In genomic region chr2:60056043-60056442, GRCm38 (mm10) we compare ENCODE assay signal across 12 mouse cellular contexts.
A peak's percentile ranks its signal among the peaks of the same experiment; 100 is the strongest.
DNase-seq lines count a peak whose midpoint lies in the region; ATAC-seq and TF ChIP-seq lines count a peak whose summit lies in the region.
"Had no signal": no experiment of that assay in that cellular context is flagged by ENCODE, and none has a peak within 500 bp of the region (broad histone marks: within the 10 kb centered on the region; RNA-seq: fewer than 3 reads in every experiment).

No protein-coding gene starts in this region.

- no peaks in the 10 kb centered on the region for H3K9me3 ChIP-seq in forebrain, embryonic 12.5 days
- no peaks in the 10 kb centered on the region for H3K9me3 ChIP-seq in forebrain, embryonic 11.5 days (ENCODE audit: control insufficient read depth, low read length)
- no peaks in the 10 kb centered on the region for H3K9me3 ChIP-seq in intestine, embryonic 15.5 days
- H3K9me3 ChIP-seq in intestine, postnatal 0 days (ENCODE audit: control insufficient read depth), result no peaks in the 10 kb centered on the region
- H3K9me3 ChIP-seq: limb, embryonic 13.5 days; neural tube, embryonic 15.5 days had no signal

- no peaks in the 10 kb centered on the region for H3K36me3 ChIP-seq in forebrain, embryonic 12.5 days (replicated peaks)
- H3K36me3 ChIP-seq in forebrain, embryonic 11.5 days (ENCODE audit: control insufficient read depth, insufficient read depth, low read length), result no peaks in the 10 kb centered on the region
- no peaks in the 10 kb centered on the region for H3K36me3 ChIP-seq in intestine, embryonic 15.5 days
- H3K36me3 ChIP-seq in intestine, postnatal 0 days (ENCODE audit: control insufficient read depth, insufficient read depth), result no peaks in the 10 kb centered on the region
- H3K36me3 ChIP-seq: limb, embryonic 13.5 days; neural tube, embryonic 15.5 days had no signal

- H3K4me2 ChIP-seq in forebrain, embryonic 12.5 days, result no peak overlapping the region
- no peak overlapping the region for H3K4me2 ChIP-seq in forebrain, embryonic 11.5 days (ENCODE audit: low read depth, low read length, severe bottlenecking)
- H3K4me2 ChIP-seq in intestine, embryonic 15.5 days (replicated peaks), result no peak overlapping the region
- H3K4me2 ChIP-seq in intestine, postnatal 0 days (replicated peaks; ENCODE audit: low read depth), result no peak overlapping the region
- H3K4me2 ChIP-seq: limb, embryonic 13.5 days; neural tube, embryonic 15.5 days had no signal

- H3K4me1 ChIP-seq in forebrain, embryonic 12.5 days, result peaks cover 29% of the 10 kb centered on the region
- peaks cover 6% of the 10 kb centered on the region; the same call in 1 of the 2 replicates for H3K4me1 ChIP-seq in forebrain, embryonic 11.5 days (replicated peaks; ENCODE audit: control insufficient read depth, insufficient read depth, low read length)
- peaks cover 6% of the 10 kb centered on the region for H3K4me1 ChIP-seq in intestine, embryonic 15.5 days (replicated peaks)
- no peaks in the 10 kb centered on the region; the same call in none of the 2 replicates for H3K4me1 ChIP-seq in intestine, postnatal 0 days (replicated peaks; ENCODE audit: control insufficient read depth, insufficient read depth, low read length)

- H3K27ac ChIP-seq in forebrain, embryonic 12.5 days, result 0 out of 2 replicates have a peak overlapping the region, but pooled peaks have one; percentile 50
- no peak overlapping the region for H3K27ac ChIP-seq in forebrain, embryonic 11.5 days (ENCODE audit: low read depth, low read length)
- 0 out of 2 replicates have a peak overlapping the region, but pooled peaks have one; percentile 22 for H3K27ac ChIP-seq in intestine, embryonic 15.5 days
- no peak overlapping the region for H3K27ac ChIP-seq in intestine, postnatal 0 days (ENCODE audit: low read depth, low read length)
- H3K27ac ChIP-seq: hindbrain, postnatal 0 days; limb, embryonic 13.5 days; neural tube, embryonic 15.5 days had no signal

- H3K27me3 ChIP-seq in forebrain, embryonic 12.5 days, result no peaks in the 10 kb centered on the region
- no peaks in the 10 kb centered on the region for H3K27me3 ChIP-seq in forebrain, embryonic 11.5 days (ENCODE audit: control insufficient read depth, insufficient read depth, low read length)
- no peaks in the 10 kb centered on the region for H3K27me3 ChIP-seq in intestine, embryonic 15.5 days (replicated peaks)
- no peaks in the 10 kb centered on the region for H3K27me3 ChIP-seq in intestine, postnatal 0 days (replicated peaks; ENCODE audit: control insufficient read depth, insufficient read depth, low read length)
- H3K27me3 ChIP-seq: limb, embryonic 13.5 days; neural tube, embryonic 15.5 days had no signal

- H3K4me3 ChIP-seq in forebrain, embryonic 12.5 days (replicated peaks), result no peak overlapping the region
- no peak overlapping the region for H3K4me3 ChIP-seq in forebrain, embryonic 11.5 days (ENCODE audit: low read depth, low read length)
- H3K4me3 ChIP-seq in intestine, embryonic 15.5 days (replicated peaks), result no peak overlapping the region
- no peak overlapping the region for H3K4me3 ChIP-seq in intestine, postnatal 0 days (ENCODE audit: low read depth, low read length)
- H3K4me3 ChIP-seq: limb, embryonic 13.5 days; neural tube, embryonic 15.5 days had no signal

- no peak overlapping the region for H3K9ac ChIP-seq in forebrain, embryonic 12.5 days
- H3K9ac ChIP-seq in forebrain, embryonic 11.5 days (ENCODE audit: low read length), result no peak overlapping the region
- H3K9ac ChIP-seq in intestine, embryonic 15.5 days, result no peak overlapping the region
- H3K9ac ChIP-seq in intestine, postnatal 0 days (ENCODE audit: low read depth, low read length), result no peak overlapping the region
- H3K9ac ChIP-seq: limb, embryonic 13.5 days; neural tube, embryonic 15.5 days had no signal

- WGBS in forebrain, embryonic 12.5 days, result 15% methylated on average over 4 of the region's 4 CpGs
- WGBS in forebrain, embryonic 11.5 days, result 27% methylated on average over 4 of the region's 4 CpGs
- WGBS in intestine, embryonic 15.5 days, result 33% methylated on average over 4 of the region's 4 CpGs
- WGBS in intestine, postnatal 0 days, result 28% methylated on average over 4 of the region's 4 CpGs

- ATAC-seq in forebrain, embryonic 12.5 days (ENCODE audit: low FRiP score), result no peak
- ATAC-seq in forebrain, embryonic 11.5 days (replicated peaks; ENCODE audit: low FRiP score), result no peak
- no peak for ATAC-seq in intestine, embryonic 15.5 days
- no peak for ATAC-seq in intestine, postnatal 0 days
- ATAC-seq: hindbrain, postnatal 0 days had no signal

- DNase-seq in forebrain, embryonic 11.5 days (ENCODE audit: low spot score), result no peak
- DNase-seq in thymus, postnatal 0 days (ENCODE audit: low spot score), result peak; percentile 37
- no peak for DNase-seq in thymus, postnatal 36 days
- no peak for DNase-seq in frontal cortex, postnatal 36 days (ENCODE audit: low spot score in 2 of 2)
- DNase-seq: cerebellum, adult 9-10 months; right cerebral cortex, adult 18-20 months had no signal

- no peak for TF ChIP-seq CTCF in intestine, postnatal 0 days (IDR thresholded peaks at IDR 0.05; ENCODE audit: low read depth)

Comparison
In these comparisons a context has a peak if more than half of its experiments do, and no peak if none do; other contexts are left out.
1. H3K27ac ChIP-seq: peak in forebrain, embryonic 12.5 days (single experiment) and intestine, embryonic 15.5 days (single experiment); none in forebrain, embryonic 11.5 days (single experiment) and intestine, postnatal 0 days (single experiment).